Mouse (Mus musculus) embryonic facial prominence, embryonic 12.5 days (tissue): ENCODE results near the gene Rpl10a. TPM values are rescaled to one million over a fixed set of nuclear protein-coding genes. Genes with fewer than 3 reads are reported as not detected.
"Not testable (repeated sequence)": the region's sequence is repeated elsewhere in the genome, so short reads cannot be mapped to it uniquely, and the experiment has no call there.

Source experiments
- ATAC-seq: fragments of 200-750 bp; cut with Nextera tagmentation; 2 replicates; pipeline ENCODE4 v1.8.0; 2017; ENCODE audit not compliant: insufficient number of reproducible peaks, insufficient read depth, low FRiP score, low TSS enrichment
- H3K27ac ChIP-seq: fragments of 300-500 bp; sonication (generic); 2 replicates; pipeline ENCODE4 v1.5.1; 2016; ENCODE audit warnings: mild to moderate bottlenecking
- H3K27me3 ChIP-seq: fragments of 300-500 bp; sonication (generic); 2 replicates; pipeline ENCODE4 v1.6.1; 2016; ENCODE audit warnings: mild to moderate bottlenecking, moderate library complexity
- H3K36me3 ChIP-seq: fragments of 300-500 bp; sonication (generic); 2 replicates; pipeline ENCODE4 v1.6.1; 2016; ENCODE audit warnings: mild to moderate bottlenecking
- H3K4me1 ChIP-seq: fragments of 300-500 bp; sonication (generic); 2 replicates; pipeline ENCODE4 v1.6.1; 2016
- H3K4me2 ChIP-seq: fragments of 300-500 bp; sonication (generic); replicated peaks from 2 replicates; pipeline ENCODE4 v1.6.1; 2016; ENCODE audit warnings: mild to moderate bottlenecking, moderate library complexity
- H3K4me3 ChIP-seq: fragments of 300-500 bp; sonication (generic); 2 replicates; pipeline ENCODE4 v1.5.1; 2016; ENCODE audit warnings: mild to moderate bottlenecking
- H3K9ac ChIP-seq: fragments of 300-500 bp; sonication (generic); 2 replicates; pipeline ENCODE4 v1.6.1; 2016; ENCODE audit warnings: mild to moderate bottlenecking, moderate library complexity
- H3K9me3 ChIP-seq: fragments of 300-500 bp; sonication (generic); 2 replicates; pipeline ENCODE4 v1.6.1; 2016; ENCODE audit warnings: mild to moderate bottlenecking, moderate library complexity
- WGBS: fragments of 180-500 bp; shearing (Covaris S2); methylation state at CpG from one replicate; pipeline ENCODE4 v1.1.7; 2016; 5-methylcytosine and 5-hydroxymethylcytosine counted together
- polyA plus RNA-seq: library from polyadenylated mRNA; unstranded; fragments of >200 nt; fragmentation: Nextera tagmentation; extraction: Ambion mirVana; gene quantifications from 2 replicates; pipeline ENCODE4 v1.2.1, GENCODE M21; 2016

Rpl10a gene
- polyA plus RNA-seq, 1 experiment from 2014 or later: 496 TPM

DNA sequence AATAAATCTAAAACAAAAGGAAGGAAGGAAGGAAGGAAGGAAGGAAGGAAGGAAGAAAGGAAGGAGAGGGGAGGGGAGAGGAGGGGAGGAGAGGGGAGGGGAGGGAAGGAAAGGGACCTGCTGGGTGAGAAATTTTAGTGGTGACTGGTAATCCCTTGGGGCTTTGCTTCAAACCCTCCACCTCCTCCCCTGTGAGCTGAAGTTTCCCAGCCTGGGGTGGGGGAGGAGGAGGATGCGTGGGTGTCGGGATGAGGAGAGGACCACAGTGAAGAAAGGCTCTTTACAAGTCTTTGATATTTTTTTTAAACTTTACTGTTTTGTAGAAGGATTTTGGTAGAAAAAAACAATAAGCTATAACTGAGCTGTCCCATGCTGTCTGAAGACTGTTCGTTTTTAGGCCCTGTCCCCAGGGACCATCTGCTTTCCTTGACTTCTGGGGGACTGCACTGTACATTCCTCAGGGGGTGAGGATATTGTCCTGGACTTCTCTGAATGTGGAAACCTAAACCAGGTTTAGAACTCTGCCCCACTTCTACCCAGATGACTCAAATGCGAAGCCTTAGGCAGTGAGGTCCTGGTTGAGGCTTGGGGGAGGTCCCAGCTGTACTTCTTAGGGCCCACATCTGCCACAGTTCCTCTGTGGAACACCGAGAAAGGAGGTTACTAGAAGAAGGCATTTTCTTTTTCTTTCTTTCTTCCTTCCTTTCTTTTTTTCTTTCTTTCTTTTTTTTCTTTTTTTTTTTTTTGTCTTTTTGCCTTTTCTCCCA lies 16.7 kb upstream of the Rpl10a start:
- Histone ChIP-seq H3K4me3 (no peak overlapping the region), H3K4me2 (no peak overlapping the region), H3K4me1 (peaks cover 23% of the 10 kb centered on the region), H3K9ac (no peak overlapping the region), H3K36me3 (peaks cover 9% of the 10 kb centered on the region), H3K27ac (no peak overlapping the region), H3K27me3 (no peaks in the 10 kb centered on the region), H3K9me3 (no peaks in the 10 kb centered on the region)
- 64% methylated on average over 5 of the region's 5 CpGs for WGBS
- ATAC-seq: no peak

DNA sequence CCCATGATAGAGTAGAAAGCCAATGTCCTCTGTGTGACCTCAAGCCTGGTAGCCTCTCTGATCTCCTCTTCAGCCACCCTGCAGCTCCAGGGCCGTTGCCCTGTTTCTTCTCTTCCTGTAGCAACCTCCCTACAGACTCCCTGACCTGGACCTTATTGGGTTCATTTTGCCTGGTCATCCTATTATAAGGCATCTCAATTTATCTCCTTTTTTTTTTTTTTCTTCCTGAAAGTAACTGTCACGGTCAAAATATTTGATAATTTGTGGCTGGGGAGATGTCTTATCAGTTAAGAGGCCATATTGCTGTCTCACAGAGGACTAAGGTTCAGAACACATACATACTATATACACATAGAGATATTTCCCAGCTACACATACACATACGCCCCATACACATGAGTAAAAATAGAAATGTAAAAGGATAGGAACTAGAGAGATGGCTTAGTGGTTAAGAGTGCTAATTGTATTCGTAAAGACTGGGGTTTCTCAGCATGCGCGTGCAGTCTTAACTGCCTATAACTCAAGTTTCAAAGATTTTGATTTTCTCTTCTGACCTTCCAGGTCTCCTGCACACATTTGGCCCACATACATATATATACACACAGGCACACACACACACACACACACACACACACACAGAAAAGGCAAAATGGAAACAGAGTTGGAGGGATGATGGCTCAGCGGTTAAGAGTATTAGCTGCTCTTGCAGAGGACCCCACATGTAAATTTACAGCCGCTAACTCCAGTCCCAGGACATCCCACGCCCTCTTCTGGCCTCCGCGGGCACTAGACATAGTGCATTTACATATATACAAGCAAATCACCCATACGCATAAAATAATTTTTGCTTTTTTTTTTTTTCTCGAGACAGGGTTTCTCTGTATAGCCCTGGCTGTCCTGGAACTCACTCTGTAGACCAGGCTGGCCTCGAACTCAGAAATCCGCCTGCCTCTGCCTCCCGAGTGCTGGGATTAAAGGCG lies 15.7 kb upstream of the Rpl10a start:
- Histone ChIP-seq H3K9me3 (no peaks in the 10 kb centered on the region), H3K9ac (no peak overlapping the region), H3K4me1 (peaks cover 23% of the 10 kb centered on the region), H3K27ac (peak overlapping the region; percentile 50; the same call in 1 of the 2 replicates), H3K4me2 (peak overlapping the region; percentile 75), H3K27me3 (no peaks in the 10 kb centered on the region), H3K36me3 (peaks cover 19% of the 10 kb centered on the region), H3K4me3 (peak overlapping the region; percentile 79)
- ATAC-seq: 0 out of 2 replicates have a peak, but pooled peaks have one; percentile 2
- 23% methylated on average over 17 of the region's 17 CpGs for WGBS

DNA sequence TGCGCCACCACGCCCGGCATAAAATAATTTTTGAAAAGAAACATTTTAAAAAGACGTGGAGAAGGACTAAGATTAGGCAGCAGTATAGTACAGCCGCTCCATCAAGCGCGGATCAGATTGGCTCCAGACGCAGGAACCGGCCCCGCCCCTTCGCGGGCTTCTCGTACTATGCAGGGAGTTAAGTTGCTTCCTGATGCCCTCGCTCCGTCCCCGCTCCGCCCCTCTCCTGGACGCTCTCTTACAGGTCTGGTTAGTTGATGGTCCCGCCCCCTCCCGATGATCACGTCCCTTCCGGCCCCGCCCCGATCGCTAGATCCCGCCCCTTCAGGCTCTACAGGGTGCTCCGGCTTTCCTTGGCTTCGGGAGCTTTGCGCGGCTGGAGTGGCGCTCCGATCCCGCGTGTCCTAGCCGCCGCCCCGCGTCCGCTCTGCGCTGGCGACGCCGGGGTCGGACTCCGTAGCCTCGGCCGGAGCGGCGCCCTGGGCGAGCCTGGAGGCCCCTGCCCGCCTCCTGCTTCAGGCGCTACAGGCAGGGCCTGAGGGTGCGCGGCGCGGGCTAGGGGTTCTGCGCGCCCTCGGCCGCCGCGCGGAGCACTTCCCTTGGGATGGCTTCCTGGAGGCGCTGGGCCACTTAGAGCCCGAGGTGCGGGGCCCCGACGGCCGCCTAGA lies 14.9 kb upstream of the Rpl10a start, which contains the start of gene Fance:
Gene Fance, plus strand, starts transcription at position 308 of the 668 bp plus-strand sequence.
- peak; percentile 97 for ATAC-seq
- under 1% methylated on average over 56 of the region's 69 CpGs for WGBS

DNA sequence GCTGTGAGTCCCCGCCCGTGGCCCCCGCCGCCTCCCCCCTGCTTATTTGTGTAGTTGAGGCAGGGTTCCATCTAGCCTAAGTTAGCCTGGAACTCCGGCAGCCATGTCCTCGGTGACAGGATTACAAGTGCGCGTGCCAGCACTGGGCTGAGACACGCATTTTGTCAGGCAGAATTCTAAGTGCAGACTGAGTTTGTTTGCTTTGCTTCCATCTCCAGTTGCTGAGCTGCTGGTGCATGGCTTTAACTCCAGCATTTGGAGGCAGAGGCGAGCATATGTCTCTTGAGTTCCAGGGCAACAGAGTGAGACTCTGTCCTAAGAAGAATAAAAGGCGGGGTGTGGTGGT lies 14.4 kb upstream of the Rpl10a start:
- ATAC-seq: no peak; the same call in 1 of the 2 replicates
- Histone ChIP-seq H3K36me3 (peaks cover 28% of the 10 kb centered on the region), H3K4me2 (peak overlapping the region; percentile 75), H3K4me3 (peak overlapping the region; percentile 79), H3K9ac (peak overlapping the region; percentile 89), H3K27ac (peak overlapping the region; percentile 91), H3K9me3 (no peaks in the 10 kb centered on the region), H3K27me3 (no peaks in the 10 kb centered on the region), H3K4me1 (peaks cover 17% of the 10 kb centered on the region)
- 3% methylated on average over 11 of the region's 11 CpGs for WGBS

More for the DNA sequence above, 14.9 kb upstream of the Rpl10a start, which contains the start of gene Fance:
- Histone ChIP-seq H3K4me1 (peaks cover 21% of the 10 kb centered on the region), H3K27me3 (no peaks in the 10 kb centered on the region), H3K4me3 (peak within 1 kb of the TSS; percentile 79), H3K36me3 (peaks cover 26% of the 10 kb centered on the region), H3K4me2 (peak within 1 kb of the TSS; percentile 75), H3K9ac (peak within 1 kb of the TSS; percentile 89), H3K9me3 (no peaks in the 10 kb centered on the region), H3K27ac (peak within 1 kb of the TSS; percentile 91)

DNA sequence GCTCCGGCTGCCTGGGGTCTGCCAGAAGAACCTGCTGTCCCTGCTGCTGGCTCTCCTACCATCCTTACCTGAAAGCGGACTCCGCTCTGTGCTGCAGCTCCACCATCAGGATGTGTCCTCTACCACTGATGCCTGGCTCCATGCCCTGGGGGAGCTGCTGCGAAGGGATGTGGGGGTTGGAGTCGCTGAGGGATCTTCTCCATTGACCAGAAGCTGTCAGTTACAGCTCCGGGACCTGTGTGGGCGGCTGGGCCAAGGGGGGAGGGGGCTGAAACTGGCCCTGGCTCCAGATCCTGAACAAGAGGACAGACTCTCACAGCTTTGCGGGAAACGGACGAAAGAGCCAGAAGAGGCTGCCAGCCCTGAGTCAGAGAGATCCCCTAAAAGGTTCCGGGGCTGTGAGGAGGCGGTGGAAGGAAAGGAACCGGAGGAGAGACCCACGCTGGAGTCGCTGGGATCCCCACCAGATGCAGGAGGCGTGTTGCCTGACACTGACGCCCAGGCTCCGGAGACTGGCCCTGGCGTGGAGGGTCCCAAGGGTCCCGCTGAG lies 12.6 kb upstream of the Rpl10a start:
- Histone ChIP-seq H3K27ac (no peak overlapping the region), H3K9me3 (no peaks in the 10 kb centered on the region), H3K36me3 (peaks cover 39% of the 10 kb centered on the region), H3K4me3 (no peak overlapping the region), H3K4me2 (0 out of 2 replicates have a peak overlapping the region, but pooled peaks have one; percentile 4), H3K27me3 (no peaks in the 10 kb centered on the region), H3K9ac (peak overlapping the region; percentile 15; the same call in 1 of the 2 replicates), H3K4me1 (peaks cover 17% of the 10 kb centered on the region)
- WGBS: 63% methylated on average over 20 of the region's 20 CpGs
- ATAC-seq: no peak

DNA sequence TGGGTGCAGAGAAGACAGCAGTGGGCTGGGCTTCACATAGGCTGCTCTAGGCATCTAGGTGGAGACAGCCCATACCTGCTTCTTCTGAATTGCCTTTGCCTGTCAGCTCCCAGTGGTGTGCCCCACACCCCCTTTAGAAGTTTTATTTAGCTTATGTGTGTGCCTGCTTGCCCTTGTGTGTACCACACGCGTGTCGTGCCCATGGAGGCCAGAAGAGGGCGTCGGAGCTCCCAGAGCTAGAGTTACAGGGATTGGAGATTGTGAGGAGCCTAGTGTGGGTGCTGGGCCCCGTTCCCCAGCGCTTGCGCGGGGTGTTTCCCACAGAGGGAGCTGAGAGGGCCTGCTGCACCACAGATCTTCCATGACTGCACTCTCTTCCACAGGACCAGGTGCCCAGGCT lies 11.8 kb upstream of the Rpl10a start:
- H3K9ac ChIP-seq: no peak overlapping the region
- WGBS: 89% methylated on average over 9 of the region's 9 CpGs
- ATAC-seq: no peak

DNA sequence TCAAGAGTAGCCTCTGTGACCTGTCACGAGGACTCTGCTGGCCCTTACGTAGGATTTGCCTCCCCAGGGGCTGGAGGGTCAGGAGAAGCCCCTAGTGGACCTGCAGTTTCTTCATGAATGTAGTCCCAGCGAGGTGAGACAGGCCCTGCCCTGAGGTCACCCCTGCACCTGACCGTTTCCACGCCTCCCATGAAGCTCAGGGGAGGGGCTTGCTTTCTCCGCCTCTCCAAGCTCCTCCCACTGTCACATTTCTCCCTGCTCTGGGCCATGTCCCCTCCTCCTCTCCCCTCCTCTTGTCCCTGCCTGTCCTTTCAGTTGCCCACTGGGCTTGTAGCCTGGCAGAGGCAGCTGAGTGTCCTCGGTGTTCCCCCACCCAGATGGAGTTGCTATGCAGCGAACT lies 11.2 kb upstream of the Rpl10a start:
- no peak overlapping the region for H3K4me2 ChIP-seq
- no peak overlapping the region for H3K27ac ChIP-seq
- H3K4me1 ChIP-seq: peaks cover 17% of the 10 kb centered on the region
- no peak overlapping the region for H3K9ac ChIP-seq
- H3K4me3 ChIP-seq: no peak overlapping the region
- H3K9me3 ChIP-seq: no peaks in the 10 kb centered on the region
- WGBS: 65% methylated on average over 8 of the region's 8 CpGs
- H3K36me3 ChIP-seq: peaks cover 52% of the 10 kb centered on the region
- ATAC-seq: no peak
- H3K27me3 ChIP-seq: no peaks in the 10 kb centered on the region

More for the DNA sequence above, 11.8 kb upstream of the Rpl10a start:
- peaks cover 46% of the 10 kb centered on the region for H3K36me3 ChIP-seq
- H3K4me3 ChIP-seq: no peak overlapping the region
- peaks cover 17% of the 10 kb centered on the region for H3K4me1 ChIP-seq
- no peak overlapping the region for H3K4me2 ChIP-seq
- no peaks in the 10 kb centered on the region for H3K9me3 ChIP-seq
- H3K27ac ChIP-seq: no peak overlapping the region
- H3K27me3 ChIP-seq: no peaks in the 10 kb centered on the region

DNA sequence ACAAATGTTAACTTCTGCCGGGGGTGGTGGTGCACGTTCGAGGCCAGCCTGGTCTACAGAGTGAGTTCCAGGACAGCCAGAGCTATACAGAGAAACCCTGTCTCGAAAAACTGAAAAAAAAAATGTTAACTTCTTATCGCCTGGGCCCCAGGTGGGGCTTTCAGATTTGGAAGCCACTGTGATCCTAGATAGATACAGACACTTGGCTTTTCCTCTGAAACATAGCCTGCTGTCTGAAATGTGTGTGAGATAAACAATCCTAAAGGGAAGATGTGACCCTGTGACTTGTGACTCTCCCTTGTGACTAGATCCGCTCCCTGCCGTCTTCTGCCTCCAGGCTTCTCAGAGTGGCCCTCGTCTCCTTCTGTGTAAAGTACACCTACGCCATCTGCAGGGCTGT lies 10.5 kb upstream of the Rpl10a start:
- Histone ChIP-seq H3K9me3 (no peaks in the 10 kb centered on the region), H3K27me3 (no peaks in the 10 kb centered on the region), H3K27ac (no peak overlapping the region), H3K4me3 (no peak overlapping the region), H3K9ac (no peak overlapping the region), H3K36me3 (peaks cover 59% of the 10 kb centered on the region), H3K4me1 (peaks cover 17% of the 10 kb centered on the region), H3K4me2 (no peak overlapping the region)
- WGBS: 83% methylated on average over 9 of the region's 9 CpGs
- ATAC-seq: no peak

DNA sequence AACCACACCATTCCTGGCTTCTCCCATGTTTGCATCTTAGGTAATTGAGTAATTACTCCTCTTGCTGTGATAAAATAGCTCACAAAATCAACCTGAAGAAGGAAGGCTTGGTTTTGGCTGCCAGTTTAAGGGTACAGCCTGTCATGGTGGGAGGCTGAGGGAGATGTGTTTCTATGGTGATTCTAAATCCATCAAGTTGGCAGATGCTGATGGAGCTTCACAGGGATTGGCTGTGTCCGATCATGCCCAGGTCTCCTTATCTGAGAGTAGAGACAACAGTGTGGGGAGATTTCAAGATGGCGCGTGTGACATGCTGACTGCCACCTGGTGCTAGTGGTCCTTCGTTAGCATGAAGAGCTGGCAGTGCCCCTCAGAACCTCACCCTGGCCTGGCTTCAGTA lies 6.6 kb upstream of the Rpl10a start:
- peaks cover 68% of the 10 kb centered on the region for H3K36me3 ChIP-seq
- ATAC-seq: no peak
- WGBS: 96% methylated on average over 4 of the region's 4 CpGs

DNA sequence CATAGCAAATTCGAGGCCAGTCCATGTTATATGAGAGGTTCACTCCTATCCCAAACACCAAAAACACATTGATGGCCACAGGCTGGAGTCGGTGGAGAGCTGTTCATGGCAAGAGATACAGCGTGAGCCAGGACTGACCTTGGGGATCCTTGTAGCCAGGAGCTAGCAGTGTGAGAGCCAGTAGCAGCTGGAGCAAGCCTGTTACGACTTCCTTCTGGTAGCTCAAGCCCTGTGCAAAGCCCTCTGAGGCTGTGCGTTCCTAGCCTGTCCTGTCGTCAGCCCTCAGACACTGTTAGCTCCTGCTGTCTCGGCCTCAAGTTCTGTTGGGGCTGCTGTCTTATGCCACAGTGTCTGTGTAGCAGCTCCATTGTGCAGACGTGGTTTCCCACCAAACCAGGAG lies 4.5 kb upstream of the Rpl10a start:
- no peak overlapping the region for H3K4me3 ChIP-seq
- H3K9me3 ChIP-seq: no peaks in the 10 kb centered on the region
- H3K27me3 ChIP-seq: no peaks in the 10 kb centered on the region
- H3K4me1 ChIP-seq: peaks cover 8% of the 10 kb centered on the region
- H3K4me2 ChIP-seq: no peak overlapping the region
- WGBS: 83% methylated on average over 8 of the region's 8 CpGs
- no peak overlapping the region for H3K27ac ChIP-seq
- H3K36me3 ChIP-seq: peaks cover 51% of the 10 kb centered on the region
- no peak for ATAC-seq
- no peak overlapping the region for H3K9ac ChIP-seq

More for the DNA sequence above, 6.6 kb upstream of the Rpl10a start:
- H3K4me3 ChIP-seq: no peak overlapping the region
- no peak overlapping the region for H3K27ac ChIP-seq
- no peak overlapping the region for H3K4me2 ChIP-seq
- no peaks in the 10 kb centered on the region for H3K9me3 ChIP-seq
- no peaks in the 10 kb centered on the region for H3K4me1 ChIP-seq
- H3K27me3 ChIP-seq: no peaks in the 10 kb centered on the region
- no peak overlapping the region for H3K9ac ChIP-seq

DNA sequence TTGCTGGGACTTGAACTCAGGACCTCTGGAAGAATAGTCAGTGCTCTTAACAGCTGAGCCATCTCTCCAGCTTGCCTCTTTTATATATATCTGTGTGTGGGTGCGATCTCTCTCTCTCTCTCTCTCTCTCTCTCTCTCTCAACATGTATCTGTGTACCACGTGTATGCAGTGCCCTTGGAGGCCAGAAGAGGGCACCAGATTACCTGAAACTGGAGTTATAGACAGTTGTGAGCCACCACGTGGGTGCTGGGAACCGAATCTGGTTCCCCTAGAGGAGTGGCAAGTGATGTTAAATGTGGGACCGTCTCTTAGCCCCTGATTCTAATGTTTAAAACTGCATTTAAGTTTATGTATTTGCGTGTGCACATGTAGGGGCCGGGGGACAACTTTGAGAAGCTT lies 3.9 kb upstream of the Rpl10a start:
- H3K36me3 ChIP-seq: peaks cover 50% of the 10 kb centered on the region
- 95% methylated on average over 7 of the region's 7 CpGs for WGBS

More for the DNA sequence above, 3.9 kb upstream of the Rpl10a start:
- H3K27ac ChIP-seq, H3K9ac ChIP-seq, H3K4me3 ChIP-seq, ATAC-seq, H3K9me3 ChIP-seq, H3K4me2 ChIP-seq, H3K4me1 ChIP-seq, H3K27me3 ChIP-seq: not testable (repeated sequence)
